Mouse (Mus musculus) stomach, postnatal 0 days (tissue): ENCODE data around the gene Spink8.

Experiments
- CTCF ChIP-seq: IDR thresholded peaks from 2 replicates; pipeline ENCODE4 v1.5.1; 2016; ENCODE audit warnings: antibody characterized with exemption, low read depth, mild to moderate bottlenecking, moderate library complexity
- EP300 ChIP-seq: optimal IDR thresholded peaks from 2 replicates; pipeline ENCODE3; 2016; ENCODE audit warnings: antibody characterized with exemption

GRCm38 (mm10) chr9:109813424-109813823 is 1.3 kb downstream of the Spink8 start:
- no peak for TF ChIP-seq EP300
- no peak for TF ChIP-seq CTCF
